Mouse (Mus musculus): ENCODE measurements around the gene Clcnka. TPM values are rescaled to one million over a fixed set of nuclear protein-coding genes. Genes with fewer than 3 reads are reported as not detected.

Gene Clcnka
- polyA plus RNA-seq, 1 experiment = 0.32 TPM

GRCm38 (mm10) chr4:141408577-141408976 lies 10.1 kb upstream of the Clcnka start:
- no peak for DNase-seq (ENCODE audit: low read depth in 1 of 2, low spot score in 2 of 2)
- Histone ChIP-seq H3K4me3 (ENCODE audit: extremely low read depth, insufficient read depth, insufficient read length) (no peak overlapping the region), H3K4me1 (ENCODE audit: control insufficient read depth, insufficient read depth, insufficient read length) (peaks cover 3% of the 10 kb centered on the region; the same call in 1 of the 2 replicates), H3K36me3 (ENCODE audit: control insufficient read depth, insufficient read depth, low read length) (no peaks in the 10 kb centered on the region), H3K27ac (ENCODE audit: insufficient read depth, low read length) (no peak overlapping the region), H3K27me3 (ENCODE audit: control insufficient read depth, insufficient read depth, low read length) (no peaks in the 10 kb centered on the region)
- no peak for TF ChIP-seq CTCF (IDR thresholded peaks at IDR 0.05; ENCODE audit: extremely low read depth, insufficient read depth, insufficient read length, insufficient replicate concordance)
- no peak for TF ChIP-seq POLR2A (IDR thresholded peaks at IDR 0.05; ENCODE audit: low read depth, low read length)
- 90% methylated on average over 3 of the region's 3 CpGs for WGBS

GRCm38 (mm10) chr4:141406516-141407299 lies 8.2 kb upstream of the Clcnka start:
- 53% methylated on average over 14 of the region's 14 CpGs for WGBS
- Histone ChIP-seq H3K27ac (ENCODE audit: insufficient read depth, low read length) (no peak overlapping the region), H3K4me1 (ENCODE audit: control insufficient read depth, insufficient read depth, insufficient read length) (peaks cover 3% of the 10 kb centered on the region; the same call in 1 of the 2 replicates), H3K36me3 (ENCODE audit: control insufficient read depth, insufficient read depth, low read length) (no peaks in the 10 kb centered on the region), H3K4me3 (ENCODE audit: extremely low read depth, insufficient read depth, insufficient read length) (no peak overlapping the region), H3K27me3 (ENCODE audit: control insufficient read depth, insufficient read depth, low read length) (no peaks in the 10 kb centered on the region)
- TF ChIP-seq POLR2A (IDR thresholded peaks at IDR 0.05; ENCODE audit: low read depth, low read length) = no peak
- TF ChIP-seq CTCF (IDR thresholded peaks at IDR 0.05; ENCODE audit: extremely low read depth, insufficient read depth, insufficient read length, insufficient replicate concordance) = peak; percentile 45; the same call in 1 of the 2 replicates
- peak; percentile 21 to 28 for DNase-seq (ENCODE audit: low read depth in 1 of 2, low spot score in 2 of 2)

- H3K4me1 ChIP-seq (ENCODE audit: control insufficient read depth, insufficient read depth, insufficient read length) = peaks cover 3% of the 10 kb centered on the region; the same call in 1 of the 2 replicates
- H3K27me3 ChIP-seq (ENCODE audit: control insufficient read depth, insufficient read depth, low read length) = no peaks in the 10 kb centered on the region
- no peak for TF ChIP-seq CTCF (IDR thresholded peaks at IDR 0.05; ENCODE audit: extremely low read depth, insufficient read depth, insufficient read length, insufficient replicate concordance)
- TF ChIP-seq POLR2A (IDR thresholded peaks at IDR 0.05; ENCODE audit: low read depth, low read length) = no peak
- H3K27ac ChIP-seq (ENCODE audit: insufficient read depth, low read length) = no peak overlapping the region
- no peak overlapping the region for H3K4me3 ChIP-seq (ENCODE audit: extremely low read depth, insufficient read depth, insufficient read length)
- 85% methylated on average over 3 of the region's 3 CpGs for WGBS
- no peaks in the 10 kb centered on the region for H3K36me3 ChIP-seq (ENCODE audit: control insufficient read depth, insufficient read depth, low read length)
- no peak for DNase-seq (ENCODE audit: low read depth in 1 of 2, low spot score in 2 of 2)
These were observed 6.7 kb upstream of the Clcnka start for GRCm38 (mm10) chr4:141405314-141405622.

- Histone ChIP-seq H3K36me3 (ENCODE audit: control insufficient read depth, insufficient read depth, low read length) (no peaks in the 10 kb centered on the region), H3K4me3 (ENCODE audit: extremely low read depth, insufficient read depth, insufficient read length) (no peak overlapping the region), H3K27ac (ENCODE audit: insufficient read depth, low read length) (no peak overlapping the region), H3K4me1 (ENCODE audit: control insufficient read depth, insufficient read depth, insufficient read length) (peaks cover 3% of the 10 kb centered on the region; the same call in 1 of the 2 replicates), H3K27me3 (ENCODE audit: control insufficient read depth, insufficient read depth, low read length) (no peaks in the 10 kb centered on the region)
- DNase-seq (ENCODE audit: low read depth in 1 of 2, low spot score in 2 of 2) = peak; percentile 73 to 77
- no peak for TF ChIP-seq POLR2A (IDR thresholded peaks at IDR 0.05; ENCODE audit: low read depth, low read length)
- peak; percentile 91; the same call in 1 of the 2 replicates for TF ChIP-seq CTCF (IDR thresholded peaks at IDR 0.05; ENCODE audit: extremely low read depth, insufficient read depth, insufficient read length, insufficient replicate concordance)
- 17% methylated on average over 15 of the region's 15 CpGs for WGBS
These were observed 6.2 kb upstream of the Clcnka start for GRCm38 (mm10) chr4:141404518-141405313.

GRCm38 (mm10) chr4:141400171-141400570 lies 1.6 kb upstream of the Clcnka start:
- H3K27ac ChIP-seq (ENCODE audit: insufficient read depth, low read length) = no peak overlapping the region

GRCm38 (mm10) chr4:141397861-141398260 lies 663 bp downstream of the Clcnka start:
- TF ChIP-seq CTCF (IDR thresholded peaks at IDR 0.05; ENCODE audit: extremely low read depth, insufficient read depth, insufficient read length, insufficient replicate concordance) = no peak
- no peak for TF ChIP-seq POLR2A (IDR thresholded peaks at IDR 0.05; ENCODE audit: low read depth, low read length)
- 90% methylated on average over 12 of the region's 12 CpGs for WGBS
- DNase-seq (ENCODE audit: low read depth in 1 of 2, low spot score in 2 of 2) = no peak
- Histone ChIP-seq H3K27me3 (ENCODE audit: control insufficient read depth, insufficient read depth, low read length) (no peaks in the 10 kb centered on the region), H3K4me1 (ENCODE audit: control insufficient read depth, insufficient read depth, insufficient read length) (no peaks in the 10 kb centered on the region), H3K4me3 (ENCODE audit: extremely low read depth, insufficient read depth, insufficient read length) (no peak overlapping the region), H3K36me3 (ENCODE audit: control insufficient read depth, insufficient read depth, low read length) (no peaks in the 10 kb centered on the region), H3K27ac (ENCODE audit: insufficient read depth, low read length) (no peak overlapping the region)

More at GRCm38 (mm10) chr4:141400171-141400570, 1.6 kb upstream of the Clcnka start:
- no peak for DNase-seq (ENCODE audit: low read depth in 1 of 2, low spot score in 2 of 2)
- TF ChIP-seq CTCF (IDR thresholded peaks at IDR 0.05; ENCODE audit: extremely low read depth, insufficient read depth, insufficient read length, insufficient replicate concordance) (no peak), POLR2A (IDR thresholded peaks at IDR 0.05; ENCODE audit: low read depth, low read length) (no peak)
- no peaks in the 10 kb centered on the region for H3K27me3 ChIP-seq (ENCODE audit: control insufficient read depth, insufficient read depth, low read length)
- H3K36me3 ChIP-seq (ENCODE audit: control insufficient read depth, insufficient read depth, low read length) = no peaks in the 10 kb centered on the region
- H3K4me3 ChIP-seq (ENCODE audit: extremely low read depth, insufficient read depth, insufficient read length) = no peak overlapping the region
- peaks cover 3% of the 10 kb centered on the region; the same call in 1 of the 2 replicates for H3K4me1 ChIP-seq (ENCODE audit: control insufficient read depth, insufficient read depth, insufficient read length)
- 88% methylated on average over 15 of the region's 15 CpGs for WGBS
